Mouse (Mus musculus) kidney, adult 2 months (tissue): ENCODE results near the gene Vgll4. TPM values are rescaled to one million over a fixed set of nuclear protein-coding genes. Genes with fewer than 3 reads are reported as not detected.
A peak's percentile ranks its signal among the peaks of the same experiment; 100 is the strongest.
"Not testable (repeated sequence)": the region's sequence is repeated elsewhere in the genome, so short reads cannot be mapped to it uniquely, and the experiment has no call there.

Source experiments
- DNase-seq: peaks from one replicate; pipeline ENCODE4 v3.0.0; 2021
- H3K27ac ChIP-seq: fragments of 200-500 bp; 2 replicates; pipeline ENCODE4 v1.5.1; 2012; ENCODE audit warnings: low read depth, low read length, control low read depth, inconsistent platforms; ENCODE audit not compliant: insufficient read depth
- H3K27me3 ChIP-seq: fragments of 200-500 bp; replicated peaks from 2 replicates; pipeline ENCODE4 v1.6.1; 2012; ENCODE audit warnings: mild to moderate bottlenecking, moderate library complexity, low read length, inconsistent platforms; ENCODE audit not compliant: control insufficient read depth, insufficient read depth
- H3K36me3 ChIP-seq: fragments of 200-500 bp; 2 replicates; pipeline ENCODE4 v1.6.1; 2012; ENCODE audit warnings: mild to moderate bottlenecking, moderate library complexity, low read length, inconsistent platforms; ENCODE audit not compliant: control insufficient read depth, insufficient read depth
- H3K4me1 ChIP-seq: fragments of 200-500 bp; 2 replicates; pipeline ENCODE4 v1.6.1; 2011; ENCODE audit warnings: low read length; ENCODE audit not compliant: control insufficient read depth, insufficient read depth
- H3K4me3 ChIP-seq: fragments of 200-500 bp; 2 replicates; pipeline ENCODE4 v1.5.1; 2011; ENCODE audit warnings: mild to moderate bottlenecking, low read depth, low read length, control low read depth; ENCODE audit not compliant: insufficient read depth
- CTCF ChIP-seq: fragments of 200-500 bp; conservative IDR thresholded peaks from 2 replicates; pipeline ENCODE4 v1.5.1; 2011; ENCODE audit warnings: low read depth, mild to moderate bottlenecking, control low read depth, low read length, moderate library complexity, mixed read lengths; ENCODE audit not compliant: insufficient read depth, insufficient read length
- POLR2A ChIP-seq: fragments of 200-500 bp; IDR thresholded peaks from one replicate; pipeline ENCODE4 v1.6.1; 2011; ENCODE audit warnings: low read depth, low read length, control low read depth
- WGBS: fragments of 180-500 bp; shearing (Covaris S2); methylation state at CpG from one replicate; pipeline ENCODE4 v1.1.7; 2018; 5-methylcytosine and 5-hydroxymethylcytosine counted together
- polyA plus RNA-seq: library from polyadenylated mRNA; depleted of rRNA; stranded (reverse); fragments of >200 nt; gene quantifications from 2 replicates; pipeline ENCODE4 v1.2.3, GENCODE M21; 2012

Gene Vgll4
- polyA plus RNA-seq, 1 experiment = 60.5 TPM

DNA sequence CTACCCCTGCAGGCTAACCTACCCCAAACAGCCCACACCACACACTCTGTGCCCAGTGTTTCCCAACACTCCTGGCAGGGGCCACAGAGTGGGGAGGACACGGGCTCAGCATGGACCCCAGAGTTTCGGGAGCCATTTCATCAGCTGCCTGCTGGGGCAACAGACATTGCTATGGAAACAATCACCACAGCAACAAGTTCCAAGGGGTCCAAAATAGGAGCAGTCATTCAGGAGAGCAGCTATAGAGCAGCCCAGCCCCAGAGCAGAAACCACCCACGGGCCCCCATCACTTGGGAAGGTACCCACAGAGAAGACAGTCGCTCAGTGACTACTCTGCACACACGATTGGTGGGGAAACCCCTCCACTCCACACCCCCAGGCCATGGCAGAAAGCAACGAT, 77.4 kb downstream of the Vgll4 start:
- no peak for DNase-seq
- no peaks in the 10 kb centered on the region for H3K27me3 ChIP-seq
- H3K4me3 ChIP-seq = no peak overlapping the region
- H3K4me1 ChIP-seq = peaks cover 60% of the 10 kb centered on the region
- no peaks in the 10 kb centered on the region for H3K36me3 ChIP-seq
- WGBS = 37% methylated on average over 6 of the region's 6 CpGs
- H3K27ac ChIP-seq = peak overlapping the region; percentile 84; the same call in 1 of the 2 replicates
- no peak for TF ChIP-seq CTCF
- no peak for TF ChIP-seq POLR2A

DNA sequence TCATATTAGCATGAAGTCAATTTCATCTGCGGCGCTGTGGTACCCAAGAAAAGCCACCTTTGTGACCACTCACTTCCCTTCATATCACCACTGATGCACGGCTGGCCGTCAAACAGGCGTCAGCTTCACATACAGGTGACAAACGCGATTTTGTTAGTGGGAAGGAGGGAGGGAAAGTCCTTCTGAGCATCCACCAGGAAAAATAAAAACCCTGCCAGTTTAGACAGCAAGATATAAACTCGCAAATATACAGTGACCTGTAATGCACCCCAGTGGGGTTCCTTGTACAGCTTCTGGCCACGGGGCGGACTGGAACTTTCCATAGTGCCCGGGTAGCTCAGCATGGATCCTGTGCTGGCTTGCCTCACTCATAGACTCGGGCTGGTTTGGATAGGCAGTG, 78.0 kb downstream of the Vgll4 start:
- WGBS = 42% methylated on average over 12 of the region's 12 CpGs
- TF ChIP-seq CTCF = no peak
- no peak for TF ChIP-seq POLR2A
- Histone ChIP-seq H3K4me3 (no peak overlapping the region), H3K4me1 (peaks cover 66% of the 10 kb centered on the region), H3K36me3 (no peaks in the 10 kb centered on the region), H3K27me3 (no peaks in the 10 kb centered on the region), H3K27ac (peak overlapping the region; percentile 84)
- DNase-seq = no peak

DNA sequence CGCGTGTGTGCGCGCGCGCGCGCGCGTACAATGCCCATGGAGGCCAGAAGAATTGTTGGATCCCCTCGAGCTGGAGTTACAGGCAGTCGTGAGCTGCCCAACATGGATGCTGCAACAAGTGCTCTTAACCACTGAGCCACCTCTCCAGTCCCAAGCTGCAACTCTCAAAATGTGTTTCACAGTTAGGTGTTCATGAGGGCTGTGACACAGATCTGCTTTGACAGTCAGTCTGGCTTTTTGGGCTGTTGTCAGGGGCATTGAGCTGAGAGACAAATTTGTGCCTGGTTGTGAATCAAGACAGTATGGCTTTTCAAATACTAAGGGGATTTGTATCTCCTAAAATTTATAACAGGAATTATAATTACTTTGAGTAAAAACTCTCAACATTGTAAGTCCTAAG, 78.5 kb downstream of the Vgll4 start:
- TF ChIP-seq CTCF (no peak), POLR2A (no peak)
- 82% methylated on average over 12 of the region's 12 CpGs for WGBS
- Histone ChIP-seq H3K27me3 (no peaks in the 10 kb centered on the region), H3K4me1 (peaks cover 65% of the 10 kb centered on the region), H3K27ac (peak overlapping the region; percentile 84), H3K36me3 (no peaks in the 10 kb centered on the region), H3K4me3 (no peak overlapping the region)
- no peak for DNase-seq

DNA sequence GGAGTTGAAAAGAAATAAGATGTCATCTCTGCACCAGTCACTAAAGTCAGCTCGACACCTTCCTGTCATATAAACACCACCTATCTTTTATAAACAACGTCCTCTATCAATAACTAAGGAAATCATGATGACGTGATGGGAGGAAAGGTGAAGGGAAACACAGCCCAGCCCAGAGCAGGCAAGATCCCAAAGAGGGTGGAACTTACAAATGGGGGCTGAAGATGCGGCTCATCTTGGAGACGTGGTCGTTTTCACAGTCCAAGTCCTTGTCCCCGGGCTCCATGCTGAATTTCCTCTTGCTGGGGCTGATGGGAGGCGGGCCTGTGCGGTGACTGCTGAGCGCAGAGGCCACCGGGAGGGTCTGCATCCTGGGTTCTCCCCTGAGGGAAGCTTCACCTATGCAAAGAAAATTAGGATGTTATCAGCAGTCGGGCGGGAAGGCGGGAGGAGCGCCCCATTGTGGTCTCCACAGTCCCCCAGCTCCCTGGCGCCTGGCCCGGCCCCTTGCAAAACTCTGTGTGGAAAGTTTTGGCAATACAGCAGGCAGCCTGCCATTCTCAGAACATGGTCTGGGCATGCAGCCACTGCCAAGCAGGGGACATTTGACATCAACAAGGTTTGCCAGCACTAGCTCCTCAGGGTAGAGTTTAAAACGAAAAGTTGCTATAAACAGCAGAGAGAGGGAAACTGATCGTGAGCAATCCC, 79.2 kb downstream of the Vgll4 start:
- H3K27ac ChIP-seq = peak overlapping the region; percentile 84
- peak; percentile 97 for DNase-seq
- TF ChIP-seq POLR2A = no peak
- TF ChIP-seq CTCF = 0 out of 2 replicates have a peak, but pooled peaks have one; percentile 1
- peaks cover 67% of the 10 kb centered on the region for H3K4me1 ChIP-seq
- no peaks in the 10 kb centered on the region for H3K27me3 ChIP-seq
- H3K36me3 ChIP-seq = no peaks in the 10 kb centered on the region
- no peak overlapping the region for H3K4me3 ChIP-seq
- 31% methylated on average over 19 of the region's 19 CpGs for WGBS

DNA sequence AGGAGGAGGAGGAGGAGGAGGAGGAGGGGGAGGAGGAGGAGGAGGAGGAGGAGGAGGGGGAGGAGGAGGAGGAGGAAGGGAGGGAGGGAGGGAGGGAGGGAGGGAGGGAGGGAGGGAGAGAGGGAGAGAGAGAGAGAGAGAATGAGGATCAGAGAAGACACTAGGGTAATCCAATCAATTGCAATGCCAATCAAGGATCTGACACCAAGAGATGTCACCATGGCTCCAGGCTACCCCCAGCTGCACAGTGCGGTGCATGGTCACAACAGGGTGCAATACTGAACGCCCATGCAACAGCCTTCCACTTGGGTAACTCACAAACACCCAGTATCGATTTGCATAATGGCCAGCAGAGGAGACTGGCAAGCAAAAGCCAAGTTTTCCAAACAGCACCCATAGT, 79.8 kb downstream of the Vgll4 start:
- WGBS = 71% methylated on average over 3 of the region's 3 CpGs
- DNase-seq, H3K4me3 ChIP-seq, H3K27me3 ChIP-seq, H3K36me3 ChIP-seq: not testable (repeated sequence)
- Histone ChIP-seq H3K27ac (peak overlapping the region; percentile 83), H3K4me1 (peaks cover 67% of the 10 kb centered on the region)

DNA sequence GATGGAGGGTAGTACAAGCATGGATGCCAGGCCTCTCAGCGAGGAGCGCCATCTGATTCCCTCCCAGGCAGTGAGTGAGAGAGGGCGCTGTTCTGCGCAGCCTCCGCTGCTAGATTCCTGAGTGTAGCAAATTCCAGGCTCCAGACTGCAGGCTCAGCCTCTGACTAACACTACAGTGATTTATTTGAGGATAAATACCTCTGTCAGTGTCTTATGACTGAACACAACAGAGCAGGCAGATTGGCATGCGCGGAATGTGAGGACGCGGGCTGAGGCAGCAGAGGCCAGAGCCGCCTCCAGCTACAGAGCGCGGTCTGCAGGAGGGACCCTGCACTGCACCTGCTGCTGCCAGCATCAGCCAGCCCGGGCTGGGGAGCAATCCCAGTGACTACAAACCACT, 80.9 kb downstream of the Vgll4 start:
- H3K27me3 ChIP-seq = no peaks in the 10 kb centered on the region
- DNase-seq = peak; percentile 95
- no peak overlapping the region for H3K4me3 ChIP-seq
- H3K36me3 ChIP-seq = no peaks in the 10 kb centered on the region
- no peak for TF ChIP-seq POLR2A
- peak; percentile 67 for TF ChIP-seq CTCF
- H3K4me1 ChIP-seq = peaks cover 64% of the 10 kb centered on the region
- H3K27ac ChIP-seq = peak overlapping the region; percentile 81
- 8% methylated on average over 13 of the region's 13 CpGs for WGBS

DNA sequence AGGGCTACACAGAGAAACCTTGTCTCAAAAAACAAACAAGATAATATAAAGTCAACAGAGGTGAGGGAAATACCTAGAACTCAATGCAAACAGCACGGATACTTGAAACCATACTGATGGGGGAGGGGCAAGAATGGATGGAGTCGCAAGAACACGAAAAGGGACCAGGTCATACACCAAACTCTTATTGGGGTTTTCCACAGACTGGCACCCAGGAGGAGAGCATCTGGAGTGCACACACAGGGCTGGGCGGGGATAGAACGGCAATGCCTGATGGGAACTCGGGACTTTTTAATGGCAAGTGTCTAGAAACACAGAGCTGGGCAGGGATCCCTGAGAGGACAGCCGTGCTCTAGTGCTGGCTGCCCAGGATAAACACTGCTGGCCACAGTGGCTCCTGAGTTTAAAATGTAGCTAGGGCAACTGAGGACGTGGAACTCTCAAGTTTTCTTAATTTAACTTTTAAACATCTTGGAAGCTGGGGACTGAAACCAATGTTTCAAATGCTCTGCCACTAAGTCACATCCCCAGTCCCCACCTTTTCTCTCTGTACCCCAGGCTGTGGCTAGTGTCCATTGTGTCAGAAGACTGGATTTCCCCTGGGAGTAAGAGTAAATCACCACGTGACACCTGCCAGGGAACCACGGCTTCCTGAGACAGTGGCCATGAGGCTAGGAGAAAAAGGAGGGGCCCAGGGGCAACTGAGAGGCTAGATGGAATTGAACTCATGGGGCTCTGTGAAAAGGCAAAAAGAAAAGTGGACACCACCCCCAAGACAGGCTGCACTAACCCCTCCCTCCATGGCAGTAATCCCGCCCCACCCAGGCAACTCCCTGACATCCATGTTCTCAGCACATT, 83.1 kb downstream of the Vgll4 start:
- TF ChIP-seq CTCF (no peak), POLR2A (no peak)
- peak overlapping the region; percentile 6; the same call in 1 of the 2 replicates for H3K27ac ChIP-seq
- H3K36me3 ChIP-seq = no peaks in the 10 kb centered on the region
- no peak overlapping the region for H3K4me3 ChIP-seq
- WGBS = 42% methylated on average over 11 of the region's 11 CpGs
- H3K27me3 ChIP-seq = no peaks in the 10 kb centered on the region
- peaks cover 65% of the 10 kb centered on the region for H3K4me1 ChIP-seq
- peak; percentile 73 for DNase-seq
